Mouse (Mus musculus): ENCODE results near the gene Pcdh8.

Gene Pcdh8

DNA sequence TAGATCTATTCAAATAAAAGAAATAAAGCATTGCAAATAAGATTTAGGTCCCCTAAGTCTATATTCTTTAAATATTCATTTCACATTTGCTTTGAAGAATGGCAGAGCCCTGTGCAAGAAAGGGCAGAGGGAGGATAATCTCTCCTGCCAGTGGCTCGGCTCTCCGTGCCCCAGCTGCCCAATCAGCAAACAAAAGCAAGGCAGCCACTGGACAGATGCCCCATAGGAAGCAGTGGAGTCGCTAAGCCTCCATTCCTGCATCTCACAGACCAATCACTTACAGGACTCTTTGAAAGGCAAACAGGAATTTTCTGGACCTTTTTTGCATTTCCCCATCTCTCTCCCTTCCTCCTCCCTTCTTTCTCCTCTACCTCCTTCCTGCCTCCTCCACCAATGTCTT is 17.0 kb downstream of the Pcdh8 start:
- no peak for DNase-seq (ENCODE audit: low spot score in 2 of 2)

DNA sequence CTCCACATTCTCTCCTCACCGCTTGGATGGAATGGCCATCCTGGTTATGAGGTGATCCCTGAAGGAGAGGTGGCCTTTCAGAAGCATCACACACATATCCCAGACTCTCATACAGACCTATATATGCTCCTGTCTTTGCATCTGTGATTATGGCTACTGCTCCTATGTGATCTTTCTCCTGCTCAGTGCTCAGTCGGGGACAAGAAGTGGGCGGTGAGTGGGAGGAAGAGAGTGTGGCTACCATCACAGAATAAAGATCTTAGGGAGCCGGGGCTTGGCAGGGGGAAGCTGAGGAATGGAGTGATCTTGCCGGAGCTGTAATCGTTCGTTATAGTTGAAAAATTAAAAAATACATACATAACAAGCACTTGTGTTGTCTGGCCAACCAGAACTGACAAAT is 17.4 kb downstream of the Pcdh8 start:
- no peak for DNase-seq (ENCODE audit: low spot score in 2 of 2)

DNA sequence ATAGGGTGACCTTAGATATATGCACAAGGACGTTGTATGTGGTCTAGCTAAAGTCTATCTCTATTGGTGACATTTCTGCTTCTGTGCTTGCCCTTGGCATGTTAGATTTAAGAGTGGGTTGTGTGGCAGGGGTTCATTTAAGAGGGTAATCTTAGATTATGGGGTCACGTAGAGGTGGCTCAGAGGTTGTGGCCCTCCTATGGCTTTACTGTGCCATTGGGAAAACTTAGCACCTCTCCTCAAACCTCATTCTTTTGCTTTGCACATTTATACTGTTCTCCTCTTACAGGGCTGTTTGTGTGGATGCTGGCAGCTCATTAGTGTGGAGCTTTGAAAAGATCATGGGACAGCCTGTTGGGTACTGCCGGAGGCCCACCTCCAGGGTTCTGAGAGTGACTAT is 30.6 kb downstream of the Pcdh8 start:
- DNase-seq (ENCODE audit: low spot score in 2 of 2) = no peak

DNA sequence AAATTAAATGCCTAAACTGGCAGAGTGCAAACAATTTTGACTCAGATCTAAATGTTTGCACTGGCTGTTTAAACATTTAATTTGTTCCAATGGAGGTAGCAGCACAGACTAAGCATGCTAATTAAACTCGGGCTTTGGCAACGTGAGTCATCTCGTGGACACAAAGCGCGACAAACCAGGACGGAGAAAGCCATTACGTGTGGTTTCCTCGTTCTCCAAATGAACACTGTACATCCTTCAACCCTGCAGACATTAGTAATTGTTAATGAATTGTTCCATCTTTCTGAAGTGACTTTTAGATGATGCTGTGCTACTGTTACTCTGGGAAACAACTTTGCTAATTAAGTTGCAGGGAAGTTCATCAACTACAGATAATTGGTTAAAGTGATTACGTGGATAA is 32.7 kb downstream of the Pcdh8 start:
- DNase-seq (ENCODE audit: low spot score in 2 of 2) = no peak

DNA sequence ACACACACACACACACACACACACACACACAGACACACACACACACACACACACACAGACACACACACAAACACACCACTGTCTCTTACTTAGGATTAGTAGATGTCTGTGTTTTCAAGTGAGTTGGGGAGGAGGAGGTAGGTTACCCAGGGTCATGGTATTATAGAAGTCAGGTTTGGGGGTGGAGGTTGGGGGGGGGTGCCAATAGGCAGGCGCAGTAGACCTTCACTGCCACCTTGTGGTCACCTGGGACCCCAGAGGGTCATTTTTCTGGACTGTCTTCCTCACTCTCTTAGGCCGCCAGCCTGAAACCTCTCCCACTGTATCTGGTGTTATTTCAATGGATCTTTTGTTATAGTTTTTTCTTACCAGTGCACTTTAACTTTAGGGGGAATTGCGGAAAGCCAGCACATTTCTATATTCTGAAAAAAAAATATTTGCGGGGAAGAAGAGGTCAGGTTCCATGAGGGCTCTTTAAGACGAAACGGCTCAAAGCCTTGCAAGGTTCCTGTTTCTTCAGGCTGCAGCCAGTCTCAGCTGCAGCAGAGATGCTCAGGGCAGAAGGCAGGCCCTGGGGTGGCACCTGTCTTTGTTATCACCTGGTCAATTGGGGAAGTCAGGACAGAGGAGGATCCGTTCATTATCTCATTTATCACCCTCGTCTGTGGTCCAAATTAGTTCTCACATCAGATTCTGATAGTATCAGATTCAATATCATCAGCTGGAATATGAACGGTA is 33.3 kb downstream of the Pcdh8 start:
- peak in 1 of 2 experiments; percentile 24 for DNase-seq (ENCODE audit: low spot score in 2 of 2)

DNA sequence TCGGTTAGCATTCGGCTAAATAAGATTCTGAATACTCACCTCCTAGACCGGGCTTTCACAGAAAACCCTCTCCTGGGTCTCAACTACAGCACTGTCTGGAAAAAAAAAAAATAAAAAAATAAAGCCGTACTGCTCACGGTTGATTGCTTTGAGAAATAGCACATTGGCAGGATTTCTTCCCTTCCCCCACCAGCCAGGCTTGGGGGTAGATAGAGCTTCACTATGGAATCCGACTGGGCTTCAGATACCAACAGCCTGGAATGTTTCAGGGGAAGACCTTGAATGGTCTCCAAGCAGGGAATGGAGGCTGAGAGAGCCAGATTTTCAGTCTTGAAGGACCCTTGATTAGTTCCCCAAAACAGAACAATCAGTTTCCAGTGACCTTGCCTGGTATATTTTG is 34.3 kb downstream of the Pcdh8 start:
- peak in 1 of 2 experiments; percentile 22 for DNase-seq (ENCODE audit: low spot score in 2 of 2)

DNA sequence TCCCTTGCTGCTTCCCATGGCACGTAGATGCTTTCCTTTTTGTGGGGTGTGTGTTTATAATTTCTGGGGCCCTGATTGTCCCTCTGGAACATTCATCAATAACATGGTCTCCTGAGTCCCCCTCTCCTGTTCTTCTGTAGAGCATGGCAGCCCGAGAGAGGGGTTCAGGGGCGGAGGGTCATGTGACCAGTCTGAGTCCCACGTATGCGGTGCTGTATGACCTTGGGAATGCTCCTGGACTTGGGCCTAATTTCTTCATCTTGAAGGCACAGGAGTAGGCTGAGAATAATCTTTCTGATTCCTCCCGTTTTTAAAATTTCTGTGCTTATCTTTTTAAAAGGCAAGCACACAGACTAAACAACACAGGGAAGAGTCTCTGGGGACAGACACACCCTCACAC is 37.6 kb downstream of the Pcdh8 start:
- no peak for DNase-seq (ENCODE audit: low spot score in 2 of 2)

DNA sequence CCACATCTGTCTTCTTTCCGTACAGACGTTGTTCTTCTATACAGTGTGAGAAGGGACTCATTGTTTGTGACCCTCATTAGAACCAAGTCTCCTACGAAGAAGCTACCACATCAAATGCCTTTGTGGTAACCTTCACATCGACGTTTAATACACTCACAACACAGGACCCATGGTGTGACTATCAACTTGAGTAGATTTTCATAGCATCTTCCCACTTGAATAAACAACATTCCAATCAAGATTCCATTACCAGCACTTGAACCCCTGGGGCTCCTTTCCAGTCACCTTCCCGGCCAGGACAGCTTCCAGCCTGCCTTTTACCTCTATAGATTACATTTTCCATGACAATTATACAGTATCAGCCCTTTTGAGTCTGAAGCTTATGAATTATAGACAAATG is 42.3 kb downstream of the Pcdh8 start:
- no peak for DNase-seq (ENCODE audit: low spot score in 2 of 2)

DNA sequence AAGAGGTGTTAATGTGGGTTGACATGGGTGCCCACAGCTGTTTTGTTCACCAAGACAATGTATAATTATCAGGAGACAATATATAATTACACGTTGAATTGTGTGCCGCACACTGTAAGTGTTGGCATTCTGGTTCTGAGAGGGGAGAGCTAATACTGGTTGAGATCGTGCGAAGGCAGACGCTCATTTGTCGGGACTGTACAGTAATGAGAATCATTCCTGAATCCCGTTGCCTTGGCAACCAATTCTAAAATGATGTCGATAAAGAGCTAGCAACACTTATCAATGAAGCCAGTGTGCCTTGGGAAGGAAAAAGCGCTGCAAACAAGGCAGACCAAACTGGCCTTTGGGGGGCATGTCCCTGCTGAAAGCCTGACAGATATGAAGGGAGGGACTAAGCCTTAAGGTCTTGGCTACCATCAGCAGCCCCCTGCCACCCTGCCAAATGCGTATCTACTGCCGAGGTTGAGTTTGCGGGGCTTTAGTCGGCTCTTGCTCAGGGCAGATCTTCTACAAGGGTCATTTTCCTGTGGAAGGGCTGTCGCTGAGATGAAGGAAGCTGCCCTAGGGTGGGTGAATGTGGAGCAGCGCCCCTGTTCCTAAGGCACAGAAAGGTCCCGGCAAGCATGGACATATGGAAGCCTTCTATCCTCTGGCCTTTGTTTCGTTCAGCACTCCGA is 47.0 kb downstream of the Pcdh8 start:
- DNase-seq (ENCODE audit: low spot score in 2 of 2) = no peak

DNA sequence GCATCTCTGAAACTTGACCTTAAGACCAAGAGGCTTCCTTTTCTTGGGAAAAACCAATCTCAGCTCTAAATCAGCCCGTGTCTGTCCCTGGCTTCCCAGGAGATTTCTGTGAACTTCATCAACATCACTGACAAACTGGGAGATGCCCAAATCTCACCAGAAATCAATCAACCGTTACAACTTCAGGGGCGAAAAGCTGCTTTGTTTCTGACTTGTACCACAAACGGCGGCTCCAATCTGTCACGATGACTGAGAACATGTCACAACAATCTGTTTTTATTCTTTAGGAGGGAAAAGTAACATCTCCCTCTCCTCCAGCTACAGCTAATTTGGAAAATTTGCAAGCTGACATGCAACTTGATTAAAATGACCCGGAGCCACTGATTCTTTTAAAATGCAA is 48.9 kb downstream of the Pcdh8 start:
- DNase-seq (ENCODE audit: low spot score in 2 of 2) = no peak
